Mouse (Mus musculus): ENCODE measurements around the gene Lrpprc. TPM values are rescaled to one million over a fixed set of nuclear protein-coding genes. Genes with fewer than 3 reads are reported as not detected.

Gene Lrpprc
- total RNA-seq, 2 experiments from 2014 or later: 59.0 to 63.0 TPM

- intact Hi-C loops (cut with DNase I): no loop called here
- H3K4me3 ChIP-seq: no peak overlapping the region
- DNase-seq (ENCODE audit: extremely low spot score in 1 of 2, low spot score in 2 of 2): no peak
- TF ChIP-seq CTCF (IDR thresholded peaks at IDR 0.05): peak; percentile 55
- no peak overlapping the region for H3K27ac ChIP-seq
Measured at GRCm38 (mm10) chr17:84756090-84756489, 34.5 kb downstream of the Lrpprc start.

DNA sequence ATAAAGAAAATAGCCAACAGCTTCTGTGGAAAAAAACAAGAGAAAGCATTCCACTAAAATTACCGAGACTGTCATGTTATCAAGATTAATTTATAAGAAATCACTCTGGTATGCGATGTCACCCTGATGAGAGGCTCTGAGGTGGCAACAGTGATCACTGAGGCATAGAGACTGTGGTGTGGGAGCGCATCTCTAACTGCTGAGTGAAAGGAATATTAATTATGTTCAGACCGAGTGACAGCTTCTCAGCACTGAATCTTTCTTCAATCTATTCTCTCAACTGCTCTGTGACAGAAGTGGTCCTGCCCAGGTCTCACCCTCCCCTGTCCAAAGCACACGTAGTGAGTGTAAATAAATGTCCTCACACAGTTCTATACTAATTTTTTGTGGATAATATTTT is 37.1 kb downstream of the Lrpprc start:
- intact Hi-C loops (cut with DNase I): no loop called here
- H3K27ac ChIP-seq: no peak overlapping the region

GRCm38 (mm10) chr17:84752286-84752685 is 38.3 kb downstream of the Lrpprc start:
- intact Hi-C loops (cut with DNase I): no loop called here
- no peak overlapping the region for H3K4me3 ChIP-seq
- DNase-seq (ENCODE audit: extremely low spot score in 1 of 2, low spot score in 2 of 2): no peak
- TF ChIP-seq CTCF (IDR thresholded peaks at IDR 0.05): no peak
- no peak overlapping the region for H3K27ac ChIP-seq

More for the DNA sequence above, 37.1 kb downstream of the Lrpprc start:
- TF ChIP-seq CTCF (IDR thresholded peaks at IDR 0.05): no peak
- DNase-seq (ENCODE audit: extremely low spot score in 1 of 2, low spot score in 2 of 2): no peak
- H3K4me3 ChIP-seq: no peak overlapping the region

DNA sequence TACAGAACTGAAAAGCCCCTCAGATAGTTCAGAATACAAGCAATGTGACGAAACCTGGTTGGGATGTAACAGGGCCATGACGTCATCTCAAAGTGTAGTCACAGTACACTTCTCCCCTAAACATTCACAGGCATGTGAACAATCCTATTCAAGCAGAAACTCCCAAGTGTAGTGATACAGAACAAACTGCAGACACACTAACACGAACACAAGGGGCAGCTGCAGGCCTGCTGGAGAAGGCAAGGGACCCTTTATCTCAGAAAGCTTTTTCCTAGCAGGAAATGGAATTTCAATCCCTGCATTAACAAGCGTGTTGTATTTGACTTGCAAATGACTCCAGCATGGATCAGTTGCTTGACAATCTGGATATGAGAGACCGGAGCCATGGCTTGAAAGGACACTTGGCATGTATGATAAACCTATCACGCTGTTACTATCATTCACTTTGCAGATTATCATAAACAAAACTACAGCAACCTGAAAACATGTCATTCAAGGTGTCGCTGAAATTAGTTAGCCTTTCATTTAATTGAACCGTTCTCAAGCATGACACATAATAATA is 38.9 kb downstream of the Lrpprc start:
- intact Hi-C loops (cut with DNase I): no loop called here
- no peak for DNase-seq (ENCODE audit: extremely low spot score in 1 of 2, low spot score in 2 of 2)
- H3K27ac ChIP-seq: no peak overlapping the region

GRCm38 (mm10) chr17:84750130-84750529 is 40.5 kb downstream of the Lrpprc start:
- no peak overlapping the region for H3K27ac ChIP-seq
- intact Hi-C loops (cut with DNase I): no loop called here
- no peak overlapping the region for H3K4me3 ChIP-seq
- DNase-seq (ENCODE audit: extremely low spot score in 1 of 2, low spot score in 2 of 2): no peak
- no peak for TF ChIP-seq CTCF (IDR thresholded peaks at IDR 0.05)

More for the DNA sequence above, 38.9 kb downstream of the Lrpprc start:
- TF ChIP-seq CTCF (IDR thresholded peaks at IDR 0.05): no peak
- H3K4me3 ChIP-seq: no peak overlapping the region

GRCm38 (mm10) chr17:84749297-84749696 is 41.3 kb downstream of the Lrpprc start:
- no peak for DNase-seq (ENCODE audit: extremely low spot score in 1 of 2, low spot score in 2 of 2)
- TF ChIP-seq CTCF (IDR thresholded peaks at IDR 0.05): no peak
- Histone ChIP-seq H3K27ac (no peak overlapping the region; the same call in 1 of the 2 replicates), H3K4me3 (no peak overlapping the region)
- intact Hi-C loops (cut with DNase I): loop anchor here (5.0 kb wide), 1 partner anchor 37 kb away; no protein-coding TSS in a partner anchor

DNA sequence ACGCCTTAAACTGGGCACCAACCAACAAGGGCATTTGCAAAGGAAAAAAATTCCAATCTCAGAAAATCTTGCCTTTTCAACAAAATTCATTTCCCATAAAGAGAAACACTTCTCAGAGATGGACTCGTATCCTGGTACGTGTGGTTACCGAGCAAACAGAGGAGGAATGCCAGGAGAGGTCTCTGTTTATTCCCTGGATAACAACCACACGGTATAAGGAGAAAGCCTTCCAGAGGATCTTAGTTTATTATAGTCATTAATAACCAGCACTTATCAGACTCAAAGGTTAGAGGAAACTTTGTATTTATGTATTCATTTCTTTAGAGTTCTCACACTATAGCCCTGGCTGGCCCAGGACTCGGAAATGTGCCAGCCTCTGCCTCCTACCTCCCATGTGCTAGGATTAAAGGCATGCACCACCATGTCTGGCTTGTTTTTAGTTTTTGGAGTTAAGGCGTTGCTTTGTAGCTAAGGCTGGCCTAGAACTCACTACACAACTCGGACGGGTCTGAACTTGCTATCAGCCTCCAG is 42.4 kb downstream of the Lrpprc start:
- no peak for DNase-seq (ENCODE audit: extremely low spot score in 1 of 2, low spot score in 2 of 2)
- intact Hi-C loops (cut with DNase I): loop anchor here (5.0 kb wide), 1 partner anchor 36 kb away; no protein-coding TSS in a partner anchor
- TF ChIP-seq CTCF (IDR thresholded peaks at IDR 0.05): no peak
- Histone ChIP-seq H3K4me3 (no peak overlapping the region), H3K27ac (peak overlapping the region; percentile 24; the same call in 1 of the 2 replicates)

- Histone ChIP-seq H3K27ac (no peak overlapping the region), H3K4me3 (no peak overlapping the region)
- DNase-seq (ENCODE audit: extremely low spot score in 1 of 2, low spot score in 2 of 2): peak; percentile 20 to 28
- intact Hi-C loops (cut with DNase I): loop anchor here (5.0 kb wide), 1 partner anchor 35 kb away; no protein-coding TSS in a partner anchor
- TF ChIP-seq CTCF (IDR thresholded peaks at IDR 0.05): no peak
Measured at GRCm38 (mm10) chr17:84747212-84747611, 43.4 kb downstream of the Lrpprc start.

GRCm38 (mm10) chr17:84745001-84745400 is 45.6 kb downstream of the Lrpprc start:
- no peak for DNase-seq (ENCODE audit: extremely low spot score in 1 of 2, low spot score in 2 of 2)
- intact Hi-C loops (cut with DNase I): loop anchor here (5.0 kb wide), 1 partner anchor 33 kb away; no protein-coding TSS in a partner anchor
- no peak overlapping the region for H3K27ac ChIP-seq
- H3K4me3 ChIP-seq: no peak overlapping the region
- no peak for TF ChIP-seq CTCF (IDR thresholded peaks at IDR 0.05)

DNA sequence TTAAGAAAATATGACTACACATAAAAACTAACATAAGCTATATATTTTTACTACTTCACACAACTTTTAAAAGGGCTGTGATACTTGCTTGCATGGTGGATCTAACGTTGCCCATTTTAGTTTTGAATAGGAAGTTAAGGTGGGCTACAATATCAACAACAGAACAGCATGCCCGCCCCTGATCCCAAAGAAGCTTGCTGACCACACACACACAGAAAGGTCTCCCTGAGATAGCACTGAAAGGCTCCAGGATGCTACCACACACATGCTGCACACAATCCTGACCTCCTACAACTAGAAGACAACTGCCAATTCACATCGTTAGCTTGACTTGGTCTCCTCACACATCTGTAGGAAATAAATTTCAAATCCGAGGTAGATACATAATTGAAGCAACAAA is 46.3 kb downstream of the Lrpprc start:
- no peak for TF ChIP-seq CTCF (IDR thresholded peaks at IDR 0.05)
- Histone ChIP-seq H3K27ac (no peak overlapping the region), H3K4me3 (no peak overlapping the region)
- DNase-seq (ENCODE audit: extremely low spot score in 1 of 2, low spot score in 2 of 2): no peak
- intact Hi-C loops (cut with DNase I): no loop called here

DNA sequence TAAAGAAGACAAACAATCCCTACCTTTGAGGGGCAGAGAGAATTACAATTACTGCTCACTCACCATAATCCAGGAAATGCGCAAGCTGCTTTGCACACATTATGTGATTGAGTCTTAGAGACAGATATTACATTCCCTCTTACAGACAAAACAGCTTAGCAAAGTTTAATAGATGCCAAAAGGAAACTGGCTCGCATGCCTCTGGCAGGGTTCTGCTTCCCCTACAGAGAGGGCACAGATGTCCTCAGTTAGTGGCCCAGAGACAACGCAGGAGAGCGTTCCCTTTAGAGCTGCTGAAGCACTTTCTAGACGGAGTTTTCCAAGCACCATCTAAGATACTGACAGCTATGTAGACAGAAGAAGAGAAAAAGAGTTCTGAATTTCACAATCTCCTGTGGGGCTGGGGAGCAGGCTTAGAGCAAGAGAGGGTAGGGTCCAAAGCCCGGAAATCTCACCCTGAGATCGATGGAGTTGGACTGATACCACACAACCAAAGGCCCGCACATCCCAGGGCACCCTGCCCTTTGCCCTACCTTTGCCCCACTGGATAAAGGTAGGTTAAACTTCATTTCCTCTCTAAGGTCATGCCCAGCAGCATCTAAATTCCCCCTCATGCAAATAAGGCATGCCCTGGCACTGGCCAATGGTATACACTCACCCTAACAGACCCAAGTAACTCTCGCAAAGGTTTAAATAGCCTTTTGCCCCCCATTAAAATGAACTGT is 52.4 kb downstream of the Lrpprc start:
- intact Hi-C loops (cut with DNase I): no loop called here
- no peak overlapping the region for H3K27ac ChIP-seq

GRCm38 (mm10) chr17:84736719-84737118 is 53.9 kb downstream of the Lrpprc start:
- no peak for TF ChIP-seq CTCF (IDR thresholded peaks at IDR 0.05)
- Histone ChIP-seq H3K4me3 (no peak overlapping the region), H3K27ac (no peak overlapping the region)
- intact Hi-C loops (cut with DNase I): no loop called here
- DNase-seq (ENCODE audit: extremely low spot score in 1 of 2, low spot score in 2 of 2): no peak

More for the DNA sequence above, 52.4 kb downstream of the Lrpprc start:
- no peak for DNase-seq (ENCODE audit: extremely low spot score in 1 of 2, low spot score in 2 of 2)
- H3K4me3 ChIP-seq: no peak overlapping the region
- TF ChIP-seq CTCF (IDR thresholded peaks at IDR 0.05): no peak
